Mouse (Mus musculus) embryonic facial prominence, embryonic 15.5 days (tissue): ENCODE data around the gene Dgkd. TPM values are rescaled to one million over a fixed set of nuclear protein-coding genes. Genes with fewer than 3 reads are reported as not detected.

Source experiments
- ATAC-seq: fragments of 200-750 bp; cut with Nextera tagmentation; 2 replicates; pipeline ENCODE4 v1.8.0; 2017; ENCODE audit warnings: low read depth, moderate TSS enrichment; ENCODE audit not compliant: insufficient number of reproducible peaks, low FRiP score, low TSS enrichment
- H3K27ac ChIP-seq: fragments of 300-500 bp; sonication (generic); replicated peaks from 2 replicates; pipeline ENCODE4 v1.5.1; 2015; ENCODE audit warnings: mild to moderate bottlenecking, inconsistent platforms
- H3K27me3 ChIP-seq: fragments of 300-500 bp; sonication (generic); 2 replicates; pipeline ENCODE4 v1.6.1; 2015; ENCODE audit warnings: inconsistent platforms
- H3K36me3 ChIP-seq: fragments of 300-500 bp; sonication (generic); 2 replicates; pipeline ENCODE4 v1.6.1; 2015; ENCODE audit warnings: mild to moderate bottlenecking, inconsistent platforms
- H3K4me1 ChIP-seq: fragments of 300-500 bp; sonication (generic); 2 replicates; pipeline ENCODE4 v1.6.1; 2015; ENCODE audit warnings: inconsistent platforms
- H3K4me2 ChIP-seq: fragments of 300-500 bp; sonication (generic); replicated peaks from 2 replicates; pipeline ENCODE4 v1.6.1; 2015; ENCODE audit warnings: mild to moderate bottlenecking, inconsistent platforms
- H3K4me3 ChIP-seq: fragments of 300-500 bp; sonication (generic); replicated peaks from 2 replicates; pipeline ENCODE4 v1.5.1; 2015; ENCODE audit warnings: mild to moderate bottlenecking, inconsistent platforms
- H3K9ac ChIP-seq: fragments of 300-500 bp; sonication (generic); 2 replicates; pipeline ENCODE4 v1.6.1; 2015; ENCODE audit warnings: inconsistent platforms
- H3K9me3 ChIP-seq: fragments of 300-500 bp; sonication (generic); replicated peaks from 2 replicates; pipeline ENCODE4 v1.6.1; 2016; ENCODE audit warnings: inconsistent platforms
- WGBS: fragments of 180-500 bp; shearing (Covaris S2); methylation state at CpG from one replicate; pipeline ENCODE4 v1.1.7; 2015; 5-methylcytosine and 5-hydroxymethylcytosine counted together
- polyA plus RNA-seq: library from polyadenylated mRNA; unstranded; fragments of >200 nt; fragmentation: Nextera tagmentation; extraction: Ambion mirVana; gene quantifications from 2 replicates; pipeline ENCODE4 v1.2.1, GENCODE M21; 2015

The Dgkd gene
- polyA plus RNA-seq, 1 experiment from 2014 or later, result 28.9 TPM

GRCm38 (mm10) chr1:87936075-87936474, 83.0 kb downstream of the Dgkd start:
- Histone ChIP-seq H3K4me3 (no peak overlapping the region), H3K27me3 (no peaks in the 10 kb centered on the region), H3K4me1 (no peaks in the 10 kb centered on the region), H3K4me2 (no peak overlapping the region), H3K9ac (no peak overlapping the region), H3K27ac (no peak overlapping the region), H3K36me3 (peaks cover 87% of the 10 kb centered on the region), H3K9me3 (no peaks in the 10 kb centered on the region)
- ATAC-seq, result no peak
- WGBS, result 87% methylated on average over 7 of the region's 7 CpGs

DNA sequence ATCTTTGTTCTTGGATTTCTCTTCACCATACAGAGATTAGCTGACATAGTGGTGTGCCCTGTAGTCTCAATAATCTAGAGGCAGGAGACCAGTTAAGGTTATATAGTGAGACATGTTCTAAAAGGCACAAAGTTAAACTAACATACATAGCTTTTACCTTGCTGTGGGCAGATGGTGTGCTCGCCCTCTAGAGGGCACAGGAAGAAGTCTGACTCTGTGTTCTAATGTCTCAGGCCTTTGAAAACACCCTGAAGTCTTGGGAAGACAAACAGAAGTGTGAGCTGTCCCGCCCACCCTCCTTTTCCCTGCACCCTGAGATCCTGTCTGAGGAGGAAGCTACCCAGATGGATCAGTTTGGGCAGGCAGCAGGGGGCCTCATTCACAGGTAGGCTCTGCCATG, 83.4 kb downstream of the Dgkd start:
- WGBS, result 40% methylated on average over 2 of the region's 2 CpGs
- H3K36me3 ChIP-seq, result peaks cover 89% of the 10 kb centered on the region
- ATAC-seq, result no peak

GRCm38 (mm10) chr1:87941765-87942164, 88.7 kb downstream of the Dgkd start:
- 90% methylated on average over 1 of the region's 1 CpGs for WGBS

More for the DNA sequence above, 83.4 kb downstream of the Dgkd start:
- H3K9ac ChIP-seq, result no peak overlapping the region
- H3K27ac ChIP-seq, result no peak overlapping the region
- no peak overlapping the region for H3K4me3 ChIP-seq
- H3K4me1 ChIP-seq, result no peaks in the 10 kb centered on the region
- H3K27me3 ChIP-seq, result no peaks in the 10 kb centered on the region
- no peak overlapping the region for H3K4me2 ChIP-seq
- H3K9me3 ChIP-seq, result no peaks in the 10 kb centered on the region

DNA sequence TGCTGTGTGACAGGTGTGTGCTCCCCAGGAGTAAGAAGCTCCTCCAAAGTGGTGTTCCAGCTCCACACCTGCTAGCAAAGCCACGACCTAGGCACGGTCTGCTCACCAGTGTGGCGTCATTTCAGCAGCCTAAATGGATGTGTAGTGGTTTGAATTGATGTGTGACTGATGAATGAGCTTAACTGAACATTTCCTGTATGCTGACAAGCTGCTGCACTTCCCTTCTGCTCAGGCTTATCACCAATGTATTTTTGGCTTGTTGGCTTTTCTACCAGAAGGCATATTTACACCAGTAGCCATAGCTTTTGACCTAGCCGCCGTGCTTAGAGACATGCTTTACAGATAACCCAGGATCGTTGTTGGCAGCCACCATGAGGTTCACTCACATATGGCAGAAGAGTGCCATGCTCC, 94.6 kb downstream of the Dgkd start:
- no peak for ATAC-seq
- 83% methylated on average over 6 of the region's 6 CpGs for WGBS
- H3K4me2 ChIP-seq, result no peak overlapping the region
- no peaks in the 10 kb centered on the region for H3K4me1 ChIP-seq
- H3K9me3 ChIP-seq, result no peaks in the 10 kb centered on the region
- H3K9ac ChIP-seq, result no peak overlapping the region
- H3K4me3 ChIP-seq, result no peak overlapping the region
- no peak overlapping the region for H3K27ac ChIP-seq
- no peaks in the 10 kb centered on the region for H3K27me3 ChIP-seq
- peaks cover 96% of the 10 kb centered on the region for H3K36me3 ChIP-seq

More at GRCm38 (mm10) chr1:87941765-87942164, 88.7 kb downstream of the Dgkd start:
- H3K9me3 ChIP-seq, result no peaks in the 10 kb centered on the region
- H3K27ac ChIP-seq, result no peak overlapping the region
- no peak for ATAC-seq
- H3K4me3 ChIP-seq, result no peak overlapping the region
- H3K36me3 ChIP-seq, result peaks cover 100% of the 10 kb centered on the region
- no peaks in the 10 kb centered on the region for H3K27me3 ChIP-seq
- no peak overlapping the region for H3K4me2 ChIP-seq
- no peaks in the 10 kb centered on the region for H3K4me1 ChIP-seq
- no peak overlapping the region for H3K9ac ChIP-seq

GRCm38 (mm10) chr1:87951641-87952040, 98.6 kb downstream of the Dgkd start:
- H3K9me3 ChIP-seq, result no peaks in the 10 kb centered on the region
- ATAC-seq, result no peak
- H3K9ac ChIP-seq, result no peak overlapping the region
- no peaks in the 10 kb centered on the region for H3K4me1 ChIP-seq
- H3K4me2 ChIP-seq, result no peak overlapping the region
- no peaks in the 10 kb centered on the region for H3K27me3 ChIP-seq
- 88% methylated on average over 3 of the region's 3 CpGs for WGBS
- no peak overlapping the region for H3K27ac ChIP-seq
- H3K4me3 ChIP-seq, result no peak overlapping the region
- H3K36me3 ChIP-seq, result peaks cover 89% of the 10 kb centered on the region

DNA sequence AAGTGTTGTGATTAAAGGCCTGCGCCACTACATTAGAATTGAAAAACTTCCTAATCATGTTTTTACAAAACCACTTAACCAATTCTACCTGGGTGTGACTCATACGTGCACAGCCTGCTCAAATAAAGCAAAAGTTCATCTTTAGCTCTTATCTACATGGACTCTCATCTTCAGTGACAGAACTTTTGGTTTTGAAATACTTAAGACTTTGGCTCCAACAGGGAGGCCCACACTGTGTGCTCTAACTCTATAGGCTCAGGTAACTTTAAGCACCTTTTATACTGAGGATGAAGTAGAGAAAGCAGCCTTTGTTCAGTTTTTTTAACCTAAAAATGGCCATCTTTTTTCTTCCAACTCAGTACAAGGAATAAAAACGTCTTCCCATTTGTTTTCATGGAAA, 100.0 kb downstream of the Dgkd start:
- Histone ChIP-seq H3K9me3 (no peaks in the 10 kb centered on the region), H3K36me3 (peaks cover 89% of the 10 kb centered on the region), H3K27ac (no peak overlapping the region), H3K4me3 (no peak overlapping the region), H3K27me3 (no peaks in the 10 kb centered on the region), H3K9ac (no peak overlapping the region), H3K4me2 (no peak overlapping the region), H3K4me1 (no peaks in the 10 kb centered on the region)
- no peak for ATAC-seq
- WGBS, result 79% methylated on average over 3 of the region's 3 CpGs

- no peak overlapping the region for H3K4me3 ChIP-seq
- no peak overlapping the region for H3K27ac ChIP-seq
- H3K4me1 ChIP-seq, result no peaks in the 10 kb centered on the region
- peaks cover 71% of the 10 kb centered on the region for H3K36me3 ChIP-seq
- WGBS, result 98% methylated on average over 1 of the region's 1 CpGs
- no peak for ATAC-seq
- H3K4me2 ChIP-seq, result no peak overlapping the region
- no peaks in the 10 kb centered on the region for H3K27me3 ChIP-seq
- no peaks in the 10 kb centered on the region for H3K9me3 ChIP-seq
- no peak overlapping the region for H3K9ac ChIP-seq
Observed at GRCm38 (mm10) chr1:87958931-87959330, 105.8 kb downstream of the Dgkd start.

DNA sequence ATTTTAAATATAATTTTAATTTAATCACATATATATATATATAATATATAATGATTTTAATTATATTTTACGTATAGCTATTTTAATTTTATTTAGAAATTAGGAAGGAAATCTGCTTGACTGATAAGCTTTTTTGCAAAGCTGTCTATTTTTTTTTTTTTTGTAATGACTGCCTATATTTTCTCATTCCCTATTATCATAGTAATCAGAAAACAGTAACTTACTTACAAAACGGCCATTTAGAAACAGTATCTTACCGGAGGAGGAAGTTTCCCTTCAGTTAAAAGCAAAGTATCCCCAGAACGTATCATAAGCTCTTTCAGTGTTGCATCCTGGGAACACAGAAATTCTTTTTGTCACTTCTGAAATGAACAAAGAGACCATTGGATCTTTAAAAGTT, 106.4 kb downstream of the Dgkd start:
- H3K36me3 ChIP-seq, result peaks cover 73% of the 10 kb centered on the region

DNA sequence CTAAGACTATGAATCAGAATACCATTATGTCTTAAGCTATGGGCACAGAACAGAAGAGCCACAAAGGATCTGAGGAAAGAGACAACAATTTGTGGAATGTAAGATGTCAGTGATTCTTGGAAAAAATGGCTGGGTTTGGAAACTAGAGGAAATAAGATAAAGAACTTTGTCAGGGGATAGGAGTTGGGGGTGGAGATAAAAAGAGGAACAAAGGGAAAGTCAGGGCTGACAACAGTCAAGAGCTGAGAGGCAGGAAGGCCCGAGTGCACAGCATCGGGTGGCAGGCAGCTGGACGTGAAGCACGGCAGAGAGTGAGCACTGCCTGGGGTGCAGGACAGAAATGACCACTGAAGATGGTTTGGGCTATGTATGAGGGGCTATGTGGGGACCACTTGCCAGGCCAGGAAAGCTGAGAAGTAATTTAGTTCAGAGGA, 106.9 kb downstream of the Dgkd start:
- no peak for ATAC-seq
- Histone ChIP-seq H3K9ac (no peak overlapping the region), H3K4me3 (no peak overlapping the region), H3K36me3 (peaks cover 74% of the 10 kb centered on the region), H3K27me3 (no peaks in the 10 kb centered on the region), H3K27ac (no peak overlapping the region), H3K9me3 (no peaks in the 10 kb centered on the region), H3K4me1 (no peaks in the 10 kb centered on the region), H3K4me2 (no peak overlapping the region)
- 55% methylated on average over 4 of the region's 4 CpGs for WGBS

More for the DNA sequence above, 106.4 kb downstream of the Dgkd start:
- 82% methylated on average over 4 of the region's 4 CpGs for WGBS
- ATAC-seq, result no peak
- H3K9me3 ChIP-seq, result no peaks in the 10 kb centered on the region
- no peak overlapping the region for H3K4me2 ChIP-seq
- H3K27me3 ChIP-seq, result no peaks in the 10 kb centered on the region
- no peaks in the 10 kb centered on the region for H3K4me1 ChIP-seq
- no peak overlapping the region for H3K27ac ChIP-seq
- H3K4me3 ChIP-seq, result no peak overlapping the region
- H3K9ac ChIP-seq, result no peak overlapping the region

DNA sequence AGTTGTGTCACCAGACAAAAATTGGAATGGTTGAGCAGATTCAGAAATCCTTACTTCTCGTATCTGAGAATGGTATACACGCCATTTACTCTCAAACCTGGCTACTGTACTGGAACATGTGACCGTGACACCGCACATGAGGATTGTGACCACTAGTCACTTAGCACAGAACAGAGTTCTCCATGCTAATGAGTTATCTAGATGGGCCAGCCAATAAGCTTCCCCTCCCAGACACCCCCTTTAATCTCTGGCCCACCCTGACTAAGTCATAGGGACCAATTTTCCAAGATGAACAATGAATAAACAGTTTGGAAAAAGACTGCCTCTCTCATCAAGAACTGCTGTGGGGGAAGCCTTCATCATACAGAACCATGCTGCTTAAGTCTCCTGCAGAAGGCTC, 107.7 kb downstream of the Dgkd start:
- 84% methylated on average over 4 of the region's 4 CpGs for WGBS

DNA sequence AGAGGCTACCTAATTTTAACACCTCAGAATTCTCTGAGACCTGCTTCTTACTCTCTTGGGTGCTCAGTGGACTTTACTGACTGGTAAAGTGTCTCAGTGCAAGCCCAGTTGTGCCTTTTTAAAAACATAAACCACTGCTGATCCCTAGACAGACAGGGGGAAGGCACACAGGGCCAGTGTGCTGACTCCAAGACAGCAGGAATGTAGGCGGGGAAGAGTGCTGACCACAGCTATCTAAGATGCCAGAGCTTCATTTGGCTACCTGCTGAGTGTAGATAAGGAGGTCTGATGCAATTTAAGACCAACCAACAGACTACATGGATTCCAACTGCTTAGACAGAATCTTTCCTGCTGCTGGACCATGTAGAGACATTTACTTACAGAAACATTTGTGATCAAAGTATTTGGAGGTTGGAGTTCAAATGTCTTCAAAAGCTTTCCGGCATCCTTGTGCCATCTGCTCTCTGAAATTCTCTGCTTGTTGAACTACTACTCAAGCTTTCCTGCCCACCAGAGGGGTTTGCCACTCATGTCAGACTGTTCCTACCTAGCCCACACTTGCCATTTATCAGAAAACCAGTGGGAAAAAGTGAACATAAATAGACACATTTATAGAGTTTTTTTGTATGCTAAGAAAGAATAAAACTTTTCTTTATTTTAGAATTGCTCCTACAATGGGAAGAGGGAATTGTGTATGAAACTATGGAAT, 108.5 kb downstream of the Dgkd start:
- WGBS, result 75% methylated on average over 2 of the region's 2 CpGs
- H3K4me2 ChIP-seq, result no peak overlapping the region
- H3K9me3 ChIP-seq, result no peaks in the 10 kb centered on the region
- no peaks in the 10 kb centered on the region for H3K27me3 ChIP-seq
- H3K27ac ChIP-seq, result no peak overlapping the region
- H3K36me3 ChIP-seq, result peaks cover 66% of the 10 kb centered on the region
- no peaks in the 10 kb centered on the region for H3K4me1 ChIP-seq
- ATAC-seq, result no peak
- no peak overlapping the region for H3K9ac ChIP-seq
- no peak overlapping the region for H3K4me3 ChIP-seq

More for the DNA sequence above, 107.7 kb downstream of the Dgkd start:
- H3K9me3 ChIP-seq, result no peaks in the 10 kb centered on the region
- H3K27me3 ChIP-seq, result no peaks in the 10 kb centered on the region
- H3K4me3 ChIP-seq, result no peak overlapping the region
- H3K36me3 ChIP-seq, result peaks cover 71% of the 10 kb centered on the region
- H3K9ac ChIP-seq, result no peak overlapping the region
- no peak overlapping the region for H3K4me2 ChIP-seq
- no peaks in the 10 kb centered on the region for H3K4me1 ChIP-seq
- no peak overlapping the region for H3K27ac ChIP-seq
- no peak for ATAC-seq

GRCm38 (mm10) chr1:87970381-87970780, 117.3 kb downstream of the Dgkd start:
- Histone ChIP-seq H3K27ac (no peak overlapping the region), H3K27me3 (no peaks in the 10 kb centered on the region), H3K4me3 (no peak overlapping the region), H3K36me3 (peaks cover 57% of the 10 kb centered on the region), H3K4me2 (no peak overlapping the region), H3K9ac (no peak overlapping the region), H3K9me3 (no peaks in the 10 kb centered on the region), H3K4me1 (no peaks in the 10 kb centered on the region)
- ATAC-seq, result no peak
- WGBS, result 81% methylated on average over 4 of the region's 4 CpGs
